Mouse (Mus musculus) embryonic facial prominence, embryonic 11.5 days (tissue): Measurements from ENCODE around the gene Rrad. TPM values are rescaled to one million over a fixed set of nuclear protein-coding genes. Genes with fewer than 3 reads are reported as not detected.

Experiments
- ATAC-seq: fragments of 200-750 bp; cut with Nextera tagmentation; replicated peaks from 2 replicates; pipeline ENCODE4 v1.8.0; 2017; ENCODE audit warnings: low read depth; ENCODE audit not compliant: insufficient number of reproducible peaks, low FRiP score, low TSS enrichment
- DNase-seq: peaks from one replicate; pipeline ENCODE4 v3.0.0-alpha.2; 2015; ENCODE audit warnings: low spot score
- H3K27ac ChIP-seq: fragments of 300-500 bp; sonication (generic); replicated peaks from 2 replicates; pipeline ENCODE4 v1.5.1; 2014; ENCODE audit warnings: mild to moderate bottlenecking, low read depth, low read length, control low read depth
- H3K27me3 ChIP-seq: fragments of 300-500 bp; sonication (generic); 2 replicates; pipeline ENCODE4 v1.6.1; 2014; ENCODE audit warnings: mild to moderate bottlenecking, low read length, moderate library complexity, mixed read lengths; ENCODE audit not compliant: control insufficient read depth, insufficient read depth
- H3K36me3 ChIP-seq: fragments of 300-500 bp; sonication (generic); replicated peaks from 2 replicates; pipeline ENCODE4 v1.6.1; 2014; ENCODE audit warnings: low read depth, mild to moderate bottlenecking, low read length, moderate library complexity, mixed read lengths; ENCODE audit not compliant: control insufficient read depth, insufficient read depth
- H3K4me1 ChIP-seq: fragments of 300-500 bp; sonication (generic); 2 replicates; pipeline ENCODE4 v1.6.1; 2014; ENCODE audit warnings: low read length, mixed read lengths; ENCODE audit not compliant: control insufficient read depth, insufficient read depth
- H3K4me2 ChIP-seq: fragments of 300-500 bp; sonication (generic); 2 replicates; pipeline ENCODE4 v1.6.1; 2014; ENCODE audit warnings: low read depth, mild to moderate bottlenecking, control low read depth, low read length, moderate library complexity
- H3K4me3 ChIP-seq: fragments of 300-500 bp; sonication (generic); 2 replicates; pipeline ENCODE4 v1.5.1; 2014; ENCODE audit warnings: low read depth, low read length, control low read depth
- H3K9ac ChIP-seq: fragments of 300-500 bp; sonication (generic); replicated peaks from 2 replicates; pipeline ENCODE4 v1.6.1; 2014; ENCODE audit warnings: mild to moderate bottlenecking, control low read depth, low read length
- H3K9me3 ChIP-seq: fragments of 300-500 bp; sonication (generic); replicated peaks from 2 replicates; pipeline ENCODE4 v1.6.1; 2016; ENCODE audit warnings: mild to moderate bottlenecking, low read length, inconsistent platforms, mixed read lengths; ENCODE audit not compliant: control insufficient read depth
- WGBS: fragments of 180-500 bp; shearing (Covaris S2); extraction: QIAGEN DNeasy Blood & Tissue Kit; methylation state at CpG from one replicate; pipeline ENCODE4 v1.1.7; 2014; 5-methylcytosine and 5-hydroxymethylcytosine counted together
- polyA plus RNA-seq: library from polyadenylated mRNA; unstranded; fragments of >200 nt; fragmentation: Nextera tagmentation; extraction: Ambion mirVana; gene quantifications from 2 replicates; pipeline ENCODE4 v1.2.1, GENCODE M21; 2014

Gene Rrad
- polyA plus RNA-seq, 1 experiment from 2014 or later = 3.6 TPM

DNA sequence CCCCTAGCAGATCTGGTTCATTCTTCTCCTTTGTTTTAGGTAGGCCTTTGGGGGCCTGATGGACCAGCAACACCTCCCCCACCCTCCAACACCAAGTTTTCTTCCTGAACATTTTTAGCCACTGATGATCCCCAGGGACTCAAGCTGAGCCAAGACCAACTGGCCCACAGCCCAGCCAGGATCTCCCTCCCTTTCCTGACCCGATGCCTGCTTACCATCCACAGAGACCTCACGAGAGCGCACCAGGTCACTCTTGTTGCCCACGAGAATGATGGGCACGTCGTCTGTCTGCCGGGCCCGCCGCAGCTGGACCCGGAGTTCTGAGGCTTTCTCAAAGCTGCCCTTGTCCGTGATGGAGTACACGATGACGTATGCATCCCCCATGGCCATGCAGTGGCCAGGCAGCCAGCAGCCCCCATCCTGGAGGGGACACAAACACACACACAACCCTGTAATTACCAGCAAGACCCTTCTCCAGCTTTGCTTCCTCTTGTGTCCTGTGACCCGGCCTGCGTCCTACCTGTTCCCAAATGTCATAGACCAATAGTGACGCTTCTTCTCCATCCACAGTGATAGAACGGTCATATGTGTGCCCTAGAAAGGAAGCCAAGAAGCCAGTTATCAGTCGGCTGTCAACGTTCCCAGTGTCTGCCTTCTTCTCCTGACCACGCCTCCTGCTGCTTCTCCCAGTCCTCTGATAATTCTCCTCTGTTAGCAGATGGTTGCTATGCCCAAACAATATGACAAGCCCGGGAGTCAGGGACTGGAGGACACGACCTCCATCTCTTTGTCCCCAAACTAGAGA lies 1.6 kb downstream of the Rrad start:
- ATAC-seq (no peak), DNase-seq (no peak)
- no peaks in the 10 kb centered on the region for H3K9me3 ChIP-seq
- no peak overlapping the region for H3K27ac ChIP-seq
- H3K4me3 ChIP-seq = no peak overlapping the region
- H3K36me3 ChIP-seq = no peaks in the 10 kb centered on the region
- no peak overlapping the region for H3K4me2 ChIP-seq
- peaks cover 14% of the 10 kb centered on the region for H3K27me3 ChIP-seq
- 80% methylated on average over 22 of the region's 22 CpGs for WGBS
- H3K9ac ChIP-seq = no peak overlapping the region
- no peaks in the 10 kb centered on the region; the same call in 1 of the 2 replicates for H3K4me1 ChIP-seq

DNA sequence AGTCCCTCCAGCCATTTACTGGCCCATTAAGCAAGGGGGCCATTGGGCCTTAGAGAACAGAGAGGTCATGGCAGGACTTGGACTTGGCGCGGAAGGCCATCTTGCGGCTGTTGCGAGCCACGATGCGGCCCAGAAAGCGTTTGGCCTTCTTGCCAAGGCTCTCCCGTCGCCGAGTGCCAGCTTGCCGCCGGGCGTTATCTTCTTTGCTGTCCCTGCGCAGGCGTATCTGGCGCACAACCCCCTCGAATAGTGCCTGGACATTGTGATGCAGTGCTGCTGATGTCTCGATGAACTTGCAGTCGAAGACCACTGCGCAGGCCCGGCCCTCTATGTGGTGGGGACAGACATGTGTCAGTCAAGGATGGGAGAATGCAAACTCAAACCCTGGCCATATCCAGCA lies 2.7 kb downstream of the Rrad start:
- no peaks in the 10 kb centered on the region for H3K36me3 ChIP-seq
- H3K9ac ChIP-seq = no peak overlapping the region
- H3K4me2 ChIP-seq = no peak overlapping the region
- ATAC-seq = no peak
- H3K4me1 ChIP-seq = no peaks in the 10 kb centered on the region; the same call in 1 of the 2 replicates
- DNase-seq = no peak
- WGBS = 94% methylated on average over 21 of the region's 21 CpGs
- peaks cover 14% of the 10 kb centered on the region for H3K27me3 ChIP-seq
- no peak overlapping the region for H3K27ac ChIP-seq
- H3K4me3 ChIP-seq = no peak overlapping the region
- no peaks in the 10 kb centered on the region for H3K9me3 ChIP-seq

DNA sequence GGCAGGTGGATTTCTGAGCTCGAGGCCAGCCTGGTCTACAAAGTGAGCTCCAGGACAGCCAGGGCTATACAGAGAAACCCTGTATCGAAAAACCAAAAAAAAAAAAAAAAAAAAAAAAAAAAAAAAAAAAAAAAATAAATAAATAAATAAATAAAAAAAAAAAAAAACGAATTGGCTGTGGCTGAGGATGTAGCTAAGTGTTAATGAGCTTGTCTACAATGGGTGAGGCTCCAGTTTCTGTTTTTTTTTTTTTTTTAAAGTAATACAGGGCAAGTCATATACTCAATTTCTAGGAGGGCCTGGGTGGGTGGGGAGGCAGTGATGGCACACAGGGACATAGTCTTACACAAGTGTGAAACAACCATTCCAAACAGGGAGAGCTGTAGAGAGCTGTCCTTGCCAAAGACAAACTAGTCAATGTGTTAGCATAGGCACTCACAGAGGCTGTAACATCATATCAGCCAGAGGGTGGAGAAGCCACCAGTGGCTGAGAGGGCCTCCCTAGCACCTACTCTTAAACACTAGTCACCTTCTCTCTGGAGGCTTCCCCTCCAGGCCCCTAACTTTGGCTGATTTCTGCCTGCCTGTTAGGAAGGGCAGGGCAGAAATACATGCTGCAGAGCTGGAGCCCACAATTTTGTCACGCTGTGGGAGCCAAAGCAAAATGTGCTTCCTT lies 3.9 kb downstream of the Rrad start:
- H3K27me3 ChIP-seq = peaks cover 14% of the 10 kb centered on the region
- H3K9me3 ChIP-seq = no peaks in the 10 kb centered on the region
- no peak overlapping the region for H3K4me3 ChIP-seq
- H3K36me3 ChIP-seq = no peaks in the 10 kb centered on the region
- no peak overlapping the region for H3K27ac ChIP-seq
- no peak for DNase-seq
- no peak overlapping the region for H3K4me2 ChIP-seq
- no peak overlapping the region for H3K9ac ChIP-seq
- 77% methylated on average over 3 of the region's 4 CpGs for WGBS
- no peak for ATAC-seq
- no peaks in the 10 kb centered on the region; the same call in 1 of the 2 replicates for H3K4me1 ChIP-seq

DNA sequence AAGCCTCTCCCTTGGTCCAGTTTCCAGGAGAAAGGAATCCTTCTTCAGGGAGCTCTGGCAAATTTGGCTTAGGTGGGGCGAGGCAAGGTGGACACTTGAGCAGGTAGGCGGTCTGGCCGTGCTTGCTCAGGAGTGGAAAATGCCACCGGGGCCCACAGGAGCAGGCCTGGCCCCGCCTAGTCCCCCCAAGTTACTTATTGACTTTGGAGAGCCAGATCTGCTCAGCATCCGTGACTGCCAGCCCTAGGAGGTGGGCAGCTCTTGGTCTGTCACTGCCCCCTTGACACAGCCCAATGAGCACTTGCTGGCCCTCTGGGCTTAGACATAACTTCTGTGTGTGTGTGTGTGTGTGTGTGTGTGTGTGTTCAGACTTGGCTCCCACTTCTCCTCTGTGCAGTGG lies 7.0 kb downstream of the Rrad start, which contains the start of gene Cdh16:
Gene Cdh16, minus strand, starts transcription at position 236 of the 400 bp plus-strand sequence.
- ATAC-seq (0 out of 2 replicates have a peak, but pooled peaks have one; percentile 41), DNase-seq (no peak)
- H3K9ac ChIP-seq = no peak within 1 kb of the TSS
- 85% methylated on average over 6 of the region's 6 CpGs for WGBS
- H3K27ac ChIP-seq = no peak within 1 kb of the TSS
- H3K4me2 ChIP-seq = no peak within 1 kb of the TSS
- H3K27me3 ChIP-seq = no peaks in the 10 kb centered on the region
- no peak within 1 kb of the TSS for H3K4me3 ChIP-seq
- no peaks in the 10 kb centered on the region for H3K9me3 ChIP-seq
- no peaks in the 10 kb centered on the region for H3K36me3 ChIP-seq
- H3K4me1 ChIP-seq = no peaks in the 10 kb centered on the region

DNA sequence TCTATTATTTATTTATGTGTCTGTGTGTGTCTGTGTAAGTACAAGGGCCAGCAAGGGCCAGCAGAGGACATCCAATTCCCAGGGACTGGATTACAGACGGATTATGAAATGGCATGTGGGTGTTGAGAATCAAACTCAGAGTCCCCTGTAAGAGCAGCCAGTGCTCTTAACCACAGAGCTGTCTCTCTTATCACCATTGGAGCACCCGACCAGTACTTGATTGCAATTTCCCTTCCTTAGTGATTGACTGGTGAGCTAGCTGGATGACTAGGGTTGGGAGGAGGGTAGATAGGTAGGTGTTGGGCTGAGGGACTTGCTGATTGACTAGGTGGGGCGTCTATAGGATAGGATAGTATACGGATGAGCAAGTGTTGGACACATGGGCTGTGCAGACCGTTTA lies 10.4 kb downstream of the Rrad start:
- Histone ChIP-seq H3K4me1 (no peaks in the 10 kb centered on the region), H3K4me3 (no peak overlapping the region)
- 75% methylated on average over 5 of the region's 5 CpGs for WGBS

DNA sequence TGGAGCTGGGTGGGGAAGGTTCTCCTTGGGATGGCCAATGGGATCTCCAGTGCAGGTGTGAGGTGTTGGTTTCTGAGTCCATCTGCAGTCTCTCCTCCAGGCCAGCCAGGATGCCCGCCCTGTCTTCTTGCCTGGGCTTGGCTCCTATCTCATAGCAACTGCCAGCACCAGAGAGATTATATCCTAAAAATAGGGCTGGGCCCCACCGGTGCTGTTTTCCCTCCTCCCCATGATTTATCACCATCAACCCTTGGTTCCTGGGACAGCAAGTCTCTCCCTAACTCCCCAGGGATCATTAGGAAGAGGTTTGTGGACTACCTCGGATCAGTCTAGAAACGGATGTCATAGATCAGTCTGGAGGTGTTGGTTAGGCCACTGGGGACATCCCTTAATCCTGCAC lies 18.0 kb downstream of the Rrad start:
- no peak overlapping the region for H3K27ac ChIP-seq
- no peaks in the 10 kb centered on the region; the same call in 1 of the 2 replicates for H3K27me3 ChIP-seq
- no peaks in the 10 kb centered on the region for H3K36me3 ChIP-seq
- H3K9me3 ChIP-seq = no peaks in the 10 kb centered on the region
- no peaks in the 10 kb centered on the region for H3K4me1 ChIP-seq
- DNase-seq (no peak), ATAC-seq (no peak)
- H3K4me3 ChIP-seq = no peak overlapping the region
- WGBS = 80% methylated on average over 4 of the region's 4 CpGs
- no peak overlapping the region for H3K4me2 ChIP-seq
- no peak overlapping the region for H3K9ac ChIP-seq

More for the DNA sequence above, 10.4 kb downstream of the Rrad start:
- DNase-seq = no peak
- Histone ChIP-seq H3K36me3 (no peaks in the 10 kb centered on the region), H3K27ac (no peak overlapping the region), H3K9me3 (no peaks in the 10 kb centered on the region), H3K4me2 (no peak overlapping the region), H3K27me3 (no peaks in the 10 kb centered on the region), H3K9ac (no peak overlapping the region)
- ATAC-seq = no peak

DNA sequence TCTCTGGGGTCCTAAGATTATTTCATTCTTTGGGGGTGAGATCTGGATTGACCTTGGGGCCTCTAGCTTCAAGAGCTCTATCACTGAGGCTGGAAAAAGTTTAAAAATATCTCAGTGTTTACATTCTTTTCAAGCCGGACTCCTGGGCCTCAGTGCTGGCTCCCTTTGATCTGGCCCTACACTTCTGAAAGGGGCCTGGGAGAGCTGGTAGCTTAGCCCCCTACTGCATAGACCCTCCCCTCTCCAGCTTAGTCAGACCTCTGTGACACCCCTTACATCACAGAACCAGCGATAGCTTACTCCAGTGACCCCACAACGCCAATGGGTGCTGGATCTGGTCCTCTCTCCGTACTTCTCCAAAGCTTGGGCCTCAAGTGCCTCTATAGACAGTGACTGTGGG lies 19.5 kb downstream of the Rrad start:
- H3K9ac ChIP-seq = no peak overlapping the region
- no peak overlapping the region for H3K4me3 ChIP-seq
- no peak overlapping the region for H3K4me2 ChIP-seq
- H3K9me3 ChIP-seq = no peaks in the 10 kb centered on the region
- WGBS = 69% methylated on average over 4 of the region's 4 CpGs
- no peaks in the 10 kb centered on the region for H3K4me1 ChIP-seq
- H3K27ac ChIP-seq = no peak overlapping the region
- DNase-seq = no peak
- H3K27me3 ChIP-seq = no peaks in the 10 kb centered on the region; the same call in 1 of the 2 replicates
- ATAC-seq = no peak
- H3K36me3 ChIP-seq = no peaks in the 10 kb centered on the region

DNA sequence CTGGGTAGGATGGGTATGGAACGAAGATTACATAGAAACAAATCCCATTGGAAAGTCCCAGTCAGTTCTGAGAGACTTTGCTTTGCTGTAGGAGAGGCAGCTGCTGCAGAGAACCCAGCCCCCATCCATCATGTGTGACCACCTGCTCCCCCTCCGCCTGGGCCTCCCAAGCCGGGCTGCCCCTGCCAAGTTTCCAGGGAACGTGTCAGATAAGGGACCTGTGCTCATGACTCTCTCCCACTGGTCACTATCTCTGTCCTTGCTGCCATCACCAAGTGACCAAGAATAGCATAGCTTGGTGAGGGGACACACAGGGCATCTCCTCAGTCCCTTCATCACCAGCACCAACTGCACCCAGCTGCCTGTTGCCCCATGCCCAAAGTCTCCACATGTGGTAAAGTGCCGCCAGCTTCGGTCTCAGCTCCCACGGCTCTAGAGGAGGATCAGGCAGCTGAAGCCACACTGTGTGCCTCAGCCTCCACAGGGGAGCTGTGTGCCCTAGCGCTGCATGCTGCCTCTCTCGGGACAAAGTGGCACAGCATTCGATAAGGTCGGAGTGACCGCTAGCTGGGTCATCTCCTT lies 20.9 kb downstream of the Rrad start:
- Histone ChIP-seq H3K36me3 (no peaks in the 10 kb centered on the region), H3K27ac (no peak overlapping the region), H3K4me3 (no peak overlapping the region), H3K27me3 (no peaks in the 10 kb centered on the region; the same call in 1 of the 2 replicates), H3K4me2 (no peak overlapping the region), H3K4me1 (no peaks in the 10 kb centered on the region), H3K9me3 (no peaks in the 10 kb centered on the region), H3K9ac (no peak overlapping the region)
- DNase-seq (no peak), ATAC-seq (no peak)
- 81% methylated on average over 12 of the region's 12 CpGs for WGBS
